Mouse (Mus musculus): ENCODE measurements around the gene H2-Ab1. TPM values are rescaled to one million over a fixed set of nuclear protein-coding genes. Genes with fewer than 3 reads are reported as not detected.

Gene H2-Ab1
- polyA plus RNA-seq (2012; fragmentation: generic; extraction: Trizol), result not detected

- TF ChIP-seq TCF12 (IDR thresholded peaks at IDR 0.05; ENCODE audit: insufficient read depth, poor library complexity, severe bottlenecking) (no peak), POLR2AphosphoS2 (IDR thresholded peaks at IDR 0.05; ENCODE audit: insufficient read length, low read depth) (no peak), SRF (IDR thresholded peaks at IDR 0.05; ENCODE audit: control insufficient read depth, insufficient read length, low read depth) (no peak), TCF3 (IDR thresholded peaks at IDR 0.05; ENCODE audit: insufficient read length, low read depth) (no peak), USF1 (IDR thresholded peaks at IDR 0.05; ENCODE audit: low read depth) (no peak), E2F4 (IDR thresholded peaks at IDR 0.05; ENCODE audit: insufficient read depth) (no peak), REST (IDR thresholded peaks at IDR 0.05; ENCODE audit: insufficient read depth, insufficient read length) (no peak), CEBPB (IDR thresholded peaks at IDR 0.05; ENCODE audit: insufficient read depth, poor library complexity, severe bottlenecking) (no peak), MAX (IDR thresholded peaks at IDR 0.05; ENCODE audit: low read depth) (no peak), POLR2A (IDR thresholded peaks at IDR 0.05; ENCODE audit: insufficient read length, low read depth) (no peak)
- H3K27me3 ChIP-seq (ENCODE audit: control insufficient read depth, insufficient read depth, insufficient read length), result peaks cover 15% of the 10 kb centered on the region
Observed at GRCm38 (mm10) chr17:34257594-34258375, at the start of gene H2-Ab1. TSS of gene H2-Ab1 (plus strand) at chr17:34257689.

DNA sequence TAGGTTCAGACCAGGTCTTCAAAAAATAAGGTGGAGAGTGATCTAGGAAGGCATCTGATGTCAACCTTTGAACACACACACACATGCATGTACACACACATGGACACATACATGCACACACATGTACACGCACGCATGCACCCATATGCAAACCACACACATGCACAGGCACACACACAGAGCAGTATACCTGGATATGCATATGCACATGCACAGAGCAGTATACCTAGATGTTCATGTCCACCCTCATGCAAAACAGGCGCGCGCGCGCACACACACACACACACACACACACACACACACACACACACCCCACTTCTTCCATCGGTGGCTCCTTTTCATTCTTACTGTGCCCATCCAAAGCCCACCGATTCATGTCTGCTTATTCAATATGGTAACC, 49.6 kb upstream of the H2-Ab1 start:
- Histone ChIP-seq H3K36me3 (ENCODE audit: control insufficient read depth, insufficient read depth) (no peaks in the 10 kb centered on the region), H3ac (ENCODE audit: control insufficient read depth, insufficient read length) (no peak overlapping the region), H3K4me2 (ENCODE audit: low read depth) (no peak overlapping the region), H3K79me2 (ENCODE audit: control insufficient read depth, insufficient read depth) (no peaks in the 10 kb centered on the region), H3K4me3 (no peak overlapping the region), H3K27me3 (ENCODE audit: control insufficient read depth, insufficient read depth, insufficient read length) (peaks cover 5% of the 10 kb centered on the region)
- TF ChIP-seq MAX (IDR thresholded peaks at IDR 0.05; ENCODE audit: low read depth) (no peak), USF1 (IDR thresholded peaks at IDR 0.05; ENCODE audit: low read depth) (no peak), CEBPB (IDR thresholded peaks at IDR 0.05; ENCODE audit: insufficient read depth, poor library complexity, severe bottlenecking) (no peak), E2F4 (IDR thresholded peaks at IDR 0.05; ENCODE audit: insufficient read depth) (no peak), TCF3 (IDR thresholded peaks at IDR 0.05; ENCODE audit: insufficient read length, low read depth) (no peak), MYOG (IDR thresholded peaks at IDR 0.05; ENCODE audit: control insufficient read depth in 1 of 3, insufficient read depth in 1 of 3, insufficient read length in 2 of 3, low read depth in 2 of 3) (no peak), MYOD1 (IDR thresholded peaks at IDR 0.05; ENCODE audit: control insufficient read depth in 1 of 3, insufficient read length in 2 of 3, low read depth in 2 of 3) (no peak), POLR2A (IDR thresholded peaks at IDR 0.05; ENCODE audit: insufficient read length, low read depth) (no peak)

More at GRCm38 (mm10) chr17:34257594-34258375, at the start of gene H2-Ab1:
- Histone ChIP-seq H3K36me3 (ENCODE audit: control insufficient read depth, insufficient read depth) (no peaks in the 10 kb centered on the region), H3K79me2 (ENCODE audit: control insufficient read depth, insufficient read depth) (no peaks in the 10 kb centered on the region), H3K4me3 (no peak within 1 kb of the TSS), H3K4me2 (ENCODE audit: low read depth) (no peak within 1 kb of the TSS), H3ac (ENCODE audit: control insufficient read depth, insufficient read length) (no peak within 1 kb of the TSS)

DNA sequence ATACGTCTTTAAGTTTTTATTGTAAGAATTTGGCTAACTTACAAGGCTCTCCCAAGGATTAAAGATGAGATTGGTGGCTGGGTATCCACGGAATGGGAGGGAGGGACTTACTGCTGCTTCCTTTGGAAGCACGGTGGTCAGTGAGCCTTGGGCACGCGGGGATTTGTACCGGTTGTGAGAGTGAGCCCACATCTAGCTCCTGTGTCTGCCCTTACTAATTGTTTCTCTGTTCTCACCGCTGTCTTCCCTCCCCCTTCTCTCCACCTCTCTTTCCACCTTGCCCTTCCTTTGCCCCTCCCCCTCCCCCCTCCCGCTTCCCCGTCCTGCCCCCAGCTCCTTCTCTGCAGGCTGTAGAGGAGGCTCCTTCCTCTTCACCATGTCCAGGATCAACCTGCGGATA, 49.1 kb upstream of the H2-Ab1 start:
- H3ac ChIP-seq (ENCODE audit: control insufficient read depth, insufficient read length), result no peak overlapping the region
- no peaks in the 10 kb centered on the region for H3K36me3 ChIP-seq (ENCODE audit: control insufficient read depth, insufficient read depth)
- H3K4me2 ChIP-seq (ENCODE audit: low read depth), result no peak overlapping the region
- H3K4me3 ChIP-seq, result no peak overlapping the region
- no peak for TF ChIP-seq MYOG (IDR thresholded peaks at IDR 0.05; ENCODE audit: control insufficient read depth in 1 of 3, insufficient read depth in 1 of 3, insufficient read length in 2 of 3, low read depth in 2 of 3)
- no peak for TF ChIP-seq E2F4 (IDR thresholded peaks at IDR 0.05; ENCODE audit: insufficient read depth)
- no peak for TF ChIP-seq POLR2A (IDR thresholded peaks at IDR 0.05; ENCODE audit: insufficient read length, low read depth)
- TF ChIP-seq POLR2AphosphoS2 (IDR thresholded peaks at IDR 0.05; ENCODE audit: insufficient read length, low read depth), result no peak
- no peak for TF ChIP-seq USF1 (IDR thresholded peaks at IDR 0.05; ENCODE audit: low read depth)
- no peak for TF ChIP-seq TCF12 (IDR thresholded peaks at IDR 0.05; ENCODE audit: insufficient read depth, poor library complexity, severe bottlenecking)
- no peak for TF ChIP-seq MAX (IDR thresholded peaks at IDR 0.05; ENCODE audit: low read depth)
- no peak for TF ChIP-seq TCF3 (IDR thresholded peaks at IDR 0.05; ENCODE audit: insufficient read length, low read depth)
- no peak for TF ChIP-seq CEBPB (IDR thresholded peaks at IDR 0.05; ENCODE audit: insufficient read depth, poor library complexity, severe bottlenecking)
- TF ChIP-seq MYOD1 (IDR thresholded peaks at IDR 0.05; ENCODE audit: control insufficient read depth in 1 of 3, insufficient read length in 2 of 3, low read depth in 2 of 3), result no peak
- no peak for TF ChIP-seq REST (IDR thresholded peaks at IDR 0.05; ENCODE audit: insufficient read depth, insufficient read length)
- TF ChIP-seq SRF (IDR thresholded peaks at IDR 0.05; ENCODE audit: control insufficient read depth, insufficient read length, low read depth), result no peak
- peaks cover 5% of the 10 kb centered on the region for H3K27me3 ChIP-seq (ENCODE audit: control insufficient read depth, insufficient read depth, insufficient read length)
- H3K79me2 ChIP-seq (ENCODE audit: control insufficient read depth, insufficient read depth), result no peaks in the 10 kb centered on the region

- Histone ChIP-seq H3ac (ENCODE audit: control insufficient read depth, insufficient read length) (no peak overlapping the region), H3K4me3 (no peak overlapping the region), H3K79me2 (ENCODE audit: control insufficient read depth, insufficient read depth) (no peaks in the 10 kb centered on the region), H3K27me3 (ENCODE audit: control insufficient read depth, insufficient read depth, insufficient read length) (peaks cover 15% of the 10 kb centered on the region), H3K4me2 (ENCODE audit: low read depth) (no peak overlapping the region), H3K36me3 (ENCODE audit: control insufficient read depth, insufficient read depth) (no peaks in the 10 kb centered on the region)
- TF ChIP-seq CEBPB (IDR thresholded peaks at IDR 0.05; ENCODE audit: insufficient read depth, poor library complexity, severe bottlenecking) (no peak), MYOD1 (IDR thresholded peaks at IDR 0.05; ENCODE audit: control insufficient read depth in 1 of 3, insufficient read length in 2 of 3, low read depth in 2 of 3) (no peak), TCF12 (IDR thresholded peaks at IDR 0.05; ENCODE audit: insufficient read depth, poor library complexity, severe bottlenecking) (no peak), REST (IDR thresholded peaks at IDR 0.05; ENCODE audit: insufficient read depth, insufficient read length) (no peak), SRF (IDR thresholded peaks at IDR 0.05; ENCODE audit: control insufficient read depth, insufficient read length, low read depth) (no peak), TCF3 (IDR thresholded peaks at IDR 0.05; ENCODE audit: insufficient read length, low read depth) (no peak), MYOG (IDR thresholded peaks at IDR 0.05; ENCODE audit: control insufficient read depth in 1 of 3, insufficient read depth in 1 of 3, insufficient read length in 2 of 3, low read depth in 2 of 3) (no peak), MAX (IDR thresholded peaks at IDR 0.05; ENCODE audit: low read depth) (no peak), POLR2A (IDR thresholded peaks at IDR 0.05; ENCODE audit: insufficient read length, low read depth) (no peak), USF1 (IDR thresholded peaks at IDR 0.05; ENCODE audit: low read depth) (no peak), POLR2AphosphoS2 (IDR thresholded peaks at IDR 0.05; ENCODE audit: insufficient read length, low read depth) (no peak), E2F4 (IDR thresholded peaks at IDR 0.05; ENCODE audit: insufficient read depth) (no peak)
Observed at GRCm38 (mm10) chr17:34209680-34210079, 47.8 kb upstream of the H2-Ab1 start.

Data from myocyte (in vitro differentiated cells).